Mouse (Mus musculus) ES-E14 (cell line): ENCODE data around the gene Irf4. TPM values are rescaled to one million over a fixed set of nuclear protein-coding genes. Genes with fewer than 3 reads are reported as not detected.

ENCODE experiments used
- DNase-seq: peaks from one replicate; pipeline ENCODE4 v3.0.0-alpha.2; 2013; ENCODE audit warnings: low read depth, low spot score
- H3K27ac ChIP-seq: 2 replicates; pipeline ENCODE4 v1.5.1; 2012; ENCODE audit warnings: low read depth, mild to moderate bottlenecking, low read length, moderate library complexity, mixed read lengths; ENCODE audit not compliant: poor library complexity, insufficient read depth, severe bottlenecking
- H3K36me3 ChIP-seq: 2 replicates; pipeline ENCODE4 v1.6.1; 2012; ENCODE audit warnings: mild to moderate bottlenecking, low read length, moderate library complexity, mixed read lengths; ENCODE audit not compliant: control insufficient read depth, poor library complexity, insufficient read depth, severe bottlenecking
- H3K4me1 ChIP-seq, 2 experiments: fragments of 150-350 bp in 1 of 2; sonication (generic) in 1 of 2; 2 replicates each; pipeline ENCODE4 v1.6.1; 2012; ENCODE audit warnings: low read length in 2 of 2, mild to moderate bottlenecking in 1 of 2, mixed read lengths in 1 of 2; ENCODE audit not compliant: control insufficient read depth in 2 of 2, insufficient read depth in 2 of 2, poor library complexity in 1 of 2
- H3K4me3 ChIP-seq, 2 experiments: fragments of 150-350 bp in 1 of 2; sonication (generic) in 1 of 2; 2 replicates each; pipeline ENCODE4 v1.5.1; 2012; ENCODE audit warnings: low read length in 2 of 2, low read depth in 1 of 2, mild to moderate bottlenecking in 1 of 2, mixed read lengths in 1 of 2; ENCODE audit not compliant: insufficient read depth in 1 of 2, poor library complexity in 1 of 2, severe bottlenecking in 1 of 2
- H3K9ac ChIP-seq: 2 replicates; pipeline ENCODE4 v1.6.1; 2012; ENCODE audit warnings: low read depth, mild to moderate bottlenecking, low read length, mixed read lengths; ENCODE audit not compliant: poor library complexity, insufficient read depth, severe bottlenecking
- H3K9me3 ChIP-seq: fragments of 150-350 bp; sonication (generic); 2 replicates; pipeline ENCODE4 v1.6.1; 2012; ENCODE audit warnings: low read depth, mild to moderate bottlenecking, low read length; ENCODE audit not compliant: control insufficient read depth, insufficient read depth
- CHD2 ChIP-seq: IDR thresholded peaks from 2 replicates; pipeline ENCODE4 v1.6.1; 2014; ENCODE audit warnings: mild to moderate bottlenecking, low read depth, low read length, inconsistent platforms
- HCFC1 ChIP-seq: IDR thresholded peaks from 2 replicates; pipeline ENCODE4 v1.6.1; 2012; ENCODE audit warnings: low read length, inconsistent platforms, borderline replicate concordance; ENCODE audit not compliant: insufficient read depth
- MAFK ChIP-seq: IDR thresholded peaks from 2 replicates; pipeline ENCODE4 v1.6.1; 2014; ENCODE audit warnings: mild to moderate bottlenecking, low read depth, low read length, inconsistent platforms; ENCODE audit not compliant: insufficient read depth
- ZC3H11A ChIP-seq: IDR thresholded peaks from 2 replicates; pipeline ENCODE4 v1.6.1; 2012; ENCODE audit warnings: low read depth, mild to moderate bottlenecking, inconsistent platforms, low read length, borderline replicate concordance
- ZNF384 ChIP-seq: IDR thresholded peaks from 2 replicates; pipeline ENCODE4 v1.6.1; 2012; ENCODE audit warnings: low read depth, low read length, inconsistent platforms
- in situ Hi-C, 2 experiments: fragments of 600-800 bp; cut with MboI; formaldehyde crosslinking; loops; one replicate each; pipeline ENCODE4 v1.15.1; 2025; ENCODE audit warnings: low sequenced_read_pairs in 2 of 2, inconsistent platforms in 1 of 2; ENCODE audit not compliant: unreplicated experiment in 2 of 2
- total RNA-seq: library from RNA; depleted of rRNA; stranded (reverse); fragments of 300-350 nt; gene quantifications from 2 replicates; pipeline ENCODE4 v1.2.3, GENCODE M21; 2012

Irf4 gene
- total RNA-seq, 1 experiment = 0.45 TPM

DNA sequence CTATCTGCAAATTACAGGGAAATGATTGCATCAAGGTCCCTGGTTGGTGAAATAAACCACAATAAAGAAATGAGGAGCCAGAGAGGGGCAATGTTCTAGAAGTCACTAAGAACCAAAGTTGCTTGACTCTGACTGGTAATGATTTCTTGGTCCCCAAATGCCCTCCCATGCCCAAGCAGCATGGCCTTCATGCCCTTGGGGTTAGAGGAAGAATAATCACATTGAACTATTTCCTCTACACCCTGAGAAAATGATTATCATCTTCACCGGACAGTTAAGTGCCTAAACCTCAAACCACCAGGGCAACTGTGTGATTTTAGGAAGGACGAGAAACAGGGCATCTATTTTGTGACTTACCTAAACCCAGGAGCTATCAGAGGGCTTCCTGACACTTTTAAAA, 27.0 kb downstream of the Irf4 start:
- Histone ChIP-seq H3K4me1 (no peaks in the 10 kb centered on the region), H3K36me3 (no peaks in the 10 kb centered on the region), H3K27ac (no peak overlapping the region), H3K4me3 (no peak overlapping the region), H3K9me3 (no peaks in the 10 kb centered on the region), H3K9ac (no peak overlapping the region)
- no peak for DNase-seq
- in situ Hi-C loops = no loop called here
- TF ChIP-seq HCFC1 = no peak
- TF ChIP-seq ZC3H11A = no peak

DNA sequence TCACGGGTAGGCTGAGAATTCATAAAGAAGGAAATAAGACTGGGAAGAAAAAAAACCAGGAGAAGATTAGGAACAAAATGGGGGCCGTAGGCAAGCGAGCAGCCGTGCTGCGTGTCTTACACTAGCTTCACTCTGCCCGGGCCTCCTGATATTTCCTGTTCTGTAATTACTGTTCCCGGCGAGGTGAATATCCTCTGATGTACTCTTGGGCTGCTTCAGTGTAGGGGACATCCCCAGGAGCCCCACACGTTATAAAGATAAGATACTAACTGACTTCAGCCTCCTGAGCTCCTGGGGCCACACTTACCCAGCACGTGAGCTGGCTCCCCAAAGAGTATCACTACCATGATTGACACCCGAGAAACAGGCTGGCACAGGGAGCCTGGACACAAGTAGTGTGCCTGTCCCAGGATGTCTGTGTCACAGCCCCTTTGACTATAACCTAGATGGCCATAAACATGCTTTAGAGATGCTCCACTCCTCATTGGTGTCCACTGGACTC, 28.7 kb downstream of the Irf4 start:
- Histone ChIP-seq H3K4me3 (no peak overlapping the region), H3K27ac (no peak overlapping the region), H3K4me1 (no peaks in the 10 kb centered on the region), H3K9me3 (no peaks in the 10 kb centered on the region), H3K9ac (no peak overlapping the region), H3K36me3 (no peaks in the 10 kb centered on the region)
- TF ChIP-seq ZC3H11A = no peak
- in situ Hi-C loops = no loop called here
- DNase-seq = no peak

DNA sequence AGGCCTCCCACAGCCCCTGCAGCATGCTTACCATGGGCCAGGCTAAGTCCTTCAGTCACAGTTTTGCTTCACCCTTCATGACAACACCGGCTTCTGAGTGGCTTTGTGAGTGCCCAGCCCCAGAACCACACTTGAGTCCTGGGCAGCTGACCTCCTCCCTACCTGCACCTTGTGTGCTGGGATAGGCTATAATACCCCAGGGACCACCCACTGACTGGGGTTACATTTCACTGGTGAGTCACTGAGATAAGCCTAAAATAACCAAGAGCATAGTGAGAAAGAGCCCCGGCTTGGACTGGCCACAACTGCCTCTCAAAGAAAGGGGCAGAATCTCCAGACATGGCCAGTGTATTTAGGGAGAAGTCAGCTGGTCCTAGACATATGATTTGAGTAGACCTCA, 32.9 kb downstream of the Irf4 start:
- Histone ChIP-seq H3K36me3 (no peaks in the 10 kb centered on the region), H3K27ac (no peak overlapping the region), H3K9me3 (no peaks in the 10 kb centered on the region), H3K4me3 (no peak overlapping the region), H3K9ac (no peak overlapping the region), H3K4me1 (no peaks in the 10 kb centered on the region)
- in situ Hi-C loops = no loop called here
- no peak for TF ChIP-seq MAFK
- TF ChIP-seq ZC3H11A = no peak
- TF ChIP-seq ZNF384 = no peak
- no peak for TF ChIP-seq HCFC1
- no peak for TF ChIP-seq CHD2
- DNase-seq = no peak

DNA sequence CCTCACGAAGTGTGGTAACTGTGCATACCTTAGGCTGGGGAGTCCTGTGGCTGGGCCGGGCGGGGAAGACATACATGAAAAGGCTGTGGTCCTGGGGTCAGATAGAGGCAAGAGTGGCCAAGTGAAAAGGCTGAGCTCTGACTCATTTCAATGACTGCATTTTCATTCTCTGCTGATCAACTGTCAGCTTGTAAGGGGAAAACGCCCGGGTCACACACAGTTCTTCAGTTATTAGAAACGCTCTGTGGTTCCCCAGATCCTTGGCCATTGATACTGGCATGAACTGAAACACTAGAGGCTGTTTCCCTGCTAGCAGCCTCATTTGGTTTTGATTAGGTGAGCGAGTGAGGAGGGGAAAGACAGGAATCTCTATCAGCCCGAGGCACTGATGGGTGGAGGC, 33.4 kb downstream of the Irf4 start:
- DNase-seq = no peak

DNA sequence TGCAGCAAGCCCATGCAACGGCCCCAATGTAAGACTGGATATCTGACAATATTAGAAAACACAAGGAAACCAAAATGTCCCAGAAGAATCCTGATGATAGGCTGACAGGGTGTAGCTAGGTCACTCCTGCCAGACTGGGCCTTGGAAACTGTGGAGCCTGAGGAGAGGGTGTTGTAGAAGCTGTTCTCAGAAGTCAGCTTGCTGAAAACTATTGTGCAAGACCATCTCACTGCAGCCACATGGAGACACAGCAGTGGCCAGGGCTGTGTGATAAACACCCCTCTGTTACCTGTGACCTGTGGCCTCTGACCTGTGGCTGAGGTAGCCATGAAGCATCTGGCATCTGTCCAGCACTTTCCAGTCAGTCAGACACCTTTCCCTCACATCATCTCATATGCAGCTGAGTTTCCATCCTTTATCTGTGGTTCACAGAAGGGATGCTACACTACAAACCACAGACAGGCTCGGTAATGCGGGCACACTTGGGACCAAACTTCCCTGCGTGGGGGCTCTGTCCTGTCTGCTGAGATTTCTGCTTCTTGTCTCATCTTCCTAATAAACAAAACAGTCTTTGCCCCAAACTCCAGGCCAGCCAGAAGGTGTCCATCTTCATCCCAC, 36.5 kb downstream of the Irf4 start:
- Histone ChIP-seq H3K9ac (no peak overlapping the region), H3K36me3 (no peaks in the 10 kb centered on the region), H3K9me3 (no peaks in the 10 kb centered on the region), H3K27ac (no peak overlapping the region), H3K4me1 (peaks cover 0 to 2% of the 10 kb centered on the region in 2 experiments; a peak in 1 of 4 replicates), H3K4me3 (no peak overlapping the region)
- in situ Hi-C loops = no loop called here
- TF ChIP-seq ZNF384 = no peak
- no peak for TF ChIP-seq HCFC1
- TF ChIP-seq MAFK = no peak
- no peak for TF ChIP-seq ZC3H11A
- DNase-seq = no peak

More for the DNA sequence above, 33.4 kb downstream of the Irf4 start:
- Histone ChIP-seq H3K36me3 (no peaks in the 10 kb centered on the region), H3K27ac (no peak overlapping the region), H3K4me1 (peaks cover 0 to under 1% of the 10 kb centered on the region in 2 experiments; a peak in 1 of 4 replicates), H3K4me3 (no peak overlapping the region), H3K9me3 (no peaks in the 10 kb centered on the region), H3K9ac (no peak overlapping the region)
- TF ChIP-seq MAFK (no peak), ZNF384 (no peak), ZC3H11A (no peak), CHD2 (no peak), HCFC1 (no peak)
- in situ Hi-C loops = no loop called here
